Mouse (Mus musculus) hindbrain, embryonic 12.5 days (tissue): ENCODE data around the gene Begain. TPM values are rescaled to one million over a fixed set of nuclear protein-coding genes. Genes with fewer than 3 reads are reported as not detected.

Experiments used
- ATAC-seq: fragments of 200-750 bp; cut with Nextera tagmentation; 2 replicates; pipeline ENCODE4 v1.8.0; 2017; ENCODE audit warnings: moderate TSS enrichment; ENCODE audit not compliant: low FRiP score
- H3K27ac ChIP-seq: fragments of 300-500 bp; sonication (generic); 2 replicates; pipeline ENCODE4 v1.5.1; 2016; ENCODE audit warnings: mild to moderate bottlenecking
- H3K27me3 ChIP-seq: fragments of 300-500 bp; sonication (generic); 2 replicates; pipeline ENCODE4 v1.6.1; 2016; ENCODE audit warnings: mild to moderate bottlenecking
- H3K36me3 ChIP-seq: fragments of 300-500 bp; sonication (generic); 2 replicates; pipeline ENCODE4 v1.6.1; 2016; ENCODE audit warnings: mild to moderate bottlenecking
- H3K4me1 ChIP-seq: fragments of 300-500 bp; sonication (generic); 2 replicates; pipeline ENCODE4 v1.6.1; 2016
- H3K4me2 ChIP-seq: fragments of 300-500 bp; sonication (generic); replicated peaks from 2 replicates; pipeline ENCODE4 v1.6.1; 2016; ENCODE audit warnings: mild to moderate bottlenecking
- H3K4me3 ChIP-seq: fragments of 300-500 bp; sonication (generic); 2 replicates; pipeline ENCODE4 v1.5.1; 2016; ENCODE audit warnings: mild to moderate bottlenecking
- H3K9ac ChIP-seq: fragments of 300-500 bp; sonication (generic); 2 replicates; pipeline ENCODE4 v1.6.1; 2016; ENCODE audit warnings: mild to moderate bottlenecking, moderate library complexity
- H3K9me3 ChIP-seq: fragments of 300-500 bp; sonication (generic); replicated peaks from 2 replicates; pipeline ENCODE4 v1.6.1; 2016; ENCODE audit warnings: mild to moderate bottlenecking
- WGBS: fragments of 180-500 bp; shearing (Covaris S2); methylation state at CpG from one replicate; pipeline ENCODE4 v1.1.7; 2016; 5-methylcytosine and 5-hydroxymethylcytosine counted together
- polyA plus RNA-seq: library from polyadenylated mRNA; unstranded; fragments of >200 nt; fragmentation: Nextera tagmentation; extraction: Ambion mirVana; gene quantifications from 2 replicates; pipeline ENCODE4 v1.2.1, GENCODE M21; 2016

Begain gene
- polyA plus RNA-seq, 1 experiment from 2014 or later, result 21.2 TPM

DNA sequence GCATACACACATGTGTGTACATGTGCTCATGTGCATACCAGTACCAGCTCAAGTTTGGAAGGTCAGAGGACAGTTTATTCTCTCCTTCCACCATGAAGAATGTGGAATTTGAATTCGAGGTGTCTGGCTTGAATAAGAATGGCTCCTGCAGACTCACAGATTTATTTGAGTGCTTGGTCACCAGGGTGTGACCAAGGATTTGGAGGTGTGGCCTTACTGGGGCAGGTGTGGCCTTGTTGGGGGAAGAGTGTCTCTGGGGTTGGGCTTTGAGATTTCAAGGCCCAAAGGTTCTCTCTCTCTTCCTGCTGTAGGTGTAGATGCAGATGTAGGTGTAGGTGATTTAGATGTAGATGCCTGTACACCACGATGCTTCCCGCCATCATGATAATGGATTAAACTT lies 15.5 kb upstream of the Begain start:
- no peak overlapping the region for H3K4me3 ChIP-seq
- peaks cover 11% of the 10 kb centered on the region; the same call in 1 of the 2 replicates for H3K4me1 ChIP-seq
- no peak overlapping the region for H3K4me2 ChIP-seq
- no peaks in the 10 kb centered on the region for H3K9me3 ChIP-seq
- no peak overlapping the region for H3K9ac ChIP-seq
- no peak for ATAC-seq
- H3K27me3 ChIP-seq, result no peaks in the 10 kb centered on the region
- 83% methylated on average over 3 of the region's 3 CpGs for WGBS
- no peaks in the 10 kb centered on the region for H3K36me3 ChIP-seq
- no peak overlapping the region for H3K27ac ChIP-seq

DNA sequence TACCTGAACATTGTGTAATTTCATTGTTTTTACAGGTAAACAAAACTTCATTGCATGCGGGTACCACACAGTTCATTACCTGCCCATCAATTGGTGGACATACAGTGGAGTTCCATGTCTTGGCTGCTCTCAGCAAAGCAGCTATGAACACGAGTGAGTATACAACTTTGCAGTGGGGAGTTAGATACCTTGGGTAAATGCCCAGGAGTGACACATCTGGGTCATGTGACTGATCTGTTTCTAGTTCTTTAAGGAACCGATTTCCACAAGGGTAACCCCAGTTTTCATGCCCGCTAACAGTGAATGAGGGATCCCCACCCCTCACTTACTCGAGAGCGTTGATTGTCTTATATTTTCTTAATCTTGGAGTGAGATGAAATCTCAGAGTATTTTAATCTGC lies 9.0 kb upstream of the Begain start:
- no peak overlapping the region for H3K4me2 ChIP-seq
- no peak overlapping the region for H3K4me3 ChIP-seq
- WGBS, result 88% methylated on average over 6 of the region's 6 CpGs
- ATAC-seq, result no peak
- H3K27ac ChIP-seq, result no peak overlapping the region
- no peaks in the 10 kb centered on the region for H3K36me3 ChIP-seq
- H3K27me3 ChIP-seq, result no peaks in the 10 kb centered on the region
- H3K9ac ChIP-seq, result no peak overlapping the region
- H3K9me3 ChIP-seq, result no peaks in the 10 kb centered on the region
- no peaks in the 10 kb centered on the region for H3K4me1 ChIP-seq

DNA sequence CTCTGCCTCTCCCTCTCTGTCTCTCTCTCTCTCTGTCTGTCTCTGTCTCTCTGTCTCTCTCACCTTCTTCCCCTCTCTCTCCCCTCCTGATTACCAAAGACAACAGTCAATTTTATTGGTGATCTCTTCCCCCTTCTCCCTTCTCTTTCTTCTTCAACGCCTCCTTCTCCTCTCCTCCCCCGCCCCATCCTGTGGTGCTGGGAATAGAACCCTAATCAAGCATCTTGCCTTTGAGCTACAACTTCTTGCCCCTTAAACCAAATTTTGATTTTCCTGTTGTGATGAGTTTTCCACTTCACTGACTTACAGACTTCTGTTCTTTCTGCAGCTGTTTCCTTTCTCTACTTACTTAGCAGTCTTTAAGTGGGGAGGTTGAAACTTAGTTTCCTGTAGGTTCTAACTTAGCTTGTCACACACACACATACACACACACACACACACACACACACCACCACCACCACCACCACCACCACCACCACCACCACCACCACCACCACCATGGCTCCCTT lies 6.8 kb upstream of the Begain start:
- 80% methylated on average over 2 of the region's 2 CpGs for WGBS
- H3K27me3 ChIP-seq, result peaks cover 3% of the 10 kb centered on the region; the same call in 1 of the 2 replicates
- no peak for ATAC-seq

DNA sequence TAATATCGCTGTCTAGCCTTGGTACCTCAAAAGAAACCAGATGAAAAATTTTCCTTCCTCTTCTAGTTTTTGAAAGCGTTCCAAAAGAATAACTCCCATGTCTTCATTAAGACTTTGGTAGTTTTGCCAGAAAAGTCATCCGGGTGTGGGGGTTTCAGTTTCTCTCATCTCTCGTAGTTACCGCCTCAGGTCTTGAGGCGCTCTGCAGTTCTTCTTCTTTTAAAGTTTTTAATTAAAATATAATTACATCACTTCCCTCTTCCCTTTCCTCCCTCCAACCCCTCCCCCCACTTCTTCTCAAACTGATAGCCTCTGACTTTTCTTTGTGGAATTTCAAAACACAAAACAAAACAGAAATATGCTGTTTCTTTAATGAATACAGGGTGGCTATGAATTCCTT lies 6.1 kb upstream of the Begain start:
- WGBS, result 93% methylated on average over 6 of the region's 6 CpGs
- Histone ChIP-seq H3K27ac (no peak overlapping the region), H3K4me2 (no peak overlapping the region), H3K9ac (no peak overlapping the region), H3K36me3 (no peaks in the 10 kb centered on the region), H3K9me3 (no peaks in the 10 kb centered on the region), H3K4me1 (0 out of 2 replicates have a peak, but pooled peaks cover 6% of the 10 kb centered on the region), H3K27me3 (peaks cover 3% of the 10 kb centered on the region; the same call in 1 of the 2 replicates), H3K4me3 (no peak overlapping the region)
- ATAC-seq, result no peak

More for the DNA sequence above, 6.8 kb upstream of the Begain start:
- Histone ChIP-seq H3K9ac (no peak overlapping the region), H3K9me3 (no peaks in the 10 kb centered on the region), H3K4me3 (no peak overlapping the region), H3K36me3 (no peaks in the 10 kb centered on the region), H3K4me2 (no peak overlapping the region), H3K4me1 (0 out of 2 replicates have a peak, but pooled peaks cover 4% of the 10 kb centered on the region), H3K27ac (no peak overlapping the region)

DNA sequence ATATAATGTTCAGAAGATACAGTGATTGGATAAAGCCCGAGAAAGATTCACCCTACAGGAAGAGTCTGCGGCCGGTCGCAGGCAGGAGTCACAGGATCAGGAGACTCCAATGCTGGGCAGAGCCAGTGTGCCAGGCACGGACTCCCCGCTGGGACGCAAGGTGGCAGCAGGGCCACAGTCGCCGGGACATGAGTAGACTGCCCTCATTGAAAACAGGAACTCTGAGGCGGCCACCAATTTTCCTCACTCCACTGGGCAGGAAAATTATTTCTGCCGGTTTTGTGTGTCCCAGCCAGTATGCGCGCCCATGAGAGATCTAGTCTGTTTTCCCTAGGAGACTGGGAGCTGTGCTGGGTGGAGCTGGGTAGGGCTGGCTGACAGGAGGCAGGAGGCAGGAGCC lies 3.2 kb upstream of the Begain start:
- Histone ChIP-seq H3K4me1 (peaks cover 22% of the 10 kb centered on the region), H3K27me3 (peaks cover 5% of the 10 kb centered on the region; the same call in 1 of the 2 replicates), H3K4me2 (no peak overlapping the region), H3K36me3 (no peaks in the 10 kb centered on the region), H3K9ac (no peak overlapping the region), H3K27ac (no peak overlapping the region), H3K9me3 (no peaks in the 10 kb centered on the region), H3K4me3 (no peak overlapping the region)
- 79% methylated on average over 13 of the region's 13 CpGs for WGBS
- no peak for ATAC-seq

DNA sequence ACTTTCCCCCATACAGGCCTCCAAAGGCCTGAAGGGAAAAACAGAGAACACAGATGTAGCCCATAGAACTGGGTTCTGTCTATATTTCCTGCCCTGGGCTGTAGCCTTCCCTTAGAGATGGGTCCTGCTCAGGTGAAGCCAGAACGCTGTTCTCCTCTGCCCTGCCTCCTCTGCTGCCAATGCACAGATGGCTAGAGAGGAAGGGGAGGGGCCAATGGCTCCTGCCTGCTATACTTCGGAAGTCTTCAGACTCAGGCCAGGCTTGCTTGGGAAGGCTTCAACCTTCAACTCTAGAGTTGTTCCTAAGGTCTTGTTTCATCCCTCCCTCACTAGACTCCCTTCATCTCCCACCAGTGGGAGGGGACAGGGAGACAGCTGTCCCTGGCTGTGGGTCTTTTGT lies 1.7 kb upstream of the Begain start:
- Histone ChIP-seq H3K4me3 (no peak overlapping the region), H3K9ac (no peak overlapping the region), H3K9me3 (no peaks in the 10 kb centered on the region), H3K4me1 (peaks cover 22% of the 10 kb centered on the region), H3K4me2 (no peak overlapping the region), H3K36me3 (no peaks in the 10 kb centered on the region), H3K27me3 (peaks cover 5% of the 10 kb centered on the region; the same call in 1 of the 2 replicates), H3K27ac (no peak overlapping the region)
- no peak for ATAC-seq
- WGBS, result 62% methylated on average over 2 of the region's 2 CpGs

DNA sequence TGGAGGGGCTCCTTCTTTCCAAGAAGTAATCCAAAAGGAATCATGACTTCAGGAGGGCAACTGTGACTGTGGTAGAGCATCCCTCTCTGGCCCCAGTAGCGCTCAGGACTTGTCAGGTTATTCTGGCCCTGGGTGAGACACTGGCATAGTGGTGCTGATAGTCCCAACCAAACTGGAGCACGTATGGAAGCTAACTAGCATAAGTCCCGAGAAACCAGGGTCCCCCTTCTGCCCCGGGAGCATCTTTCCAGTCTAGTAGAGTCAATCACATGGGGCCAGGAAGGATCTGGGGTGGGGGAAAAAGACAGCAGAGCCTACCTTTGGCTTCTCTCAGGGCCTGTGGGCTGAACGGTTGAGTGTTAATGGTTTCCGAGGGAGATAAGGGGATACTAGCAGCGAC lies 721 bp upstream of the Begain start:
- no peak overlapping the region for H3K27ac ChIP-seq
- H3K9me3 ChIP-seq, result no peaks in the 10 kb centered on the region
- H3K4me1 ChIP-seq, result peaks cover 22% of the 10 kb centered on the region
- no peak for ATAC-seq
- 77% methylated on average over 7 of the region's 7 CpGs for WGBS
- H3K9ac ChIP-seq, result no peak overlapping the region
- H3K4me3 ChIP-seq, result peak overlapping the region; percentile 57; the same call in 1 of the 2 replicates
- H3K4me2 ChIP-seq, result peak overlapping the region; percentile 88
- H3K36me3 ChIP-seq, result no peaks in the 10 kb centered on the region
- H3K27me3 ChIP-seq, result peaks cover 5% of the 10 kb centered on the region; the same call in 1 of the 2 replicates

DNA sequence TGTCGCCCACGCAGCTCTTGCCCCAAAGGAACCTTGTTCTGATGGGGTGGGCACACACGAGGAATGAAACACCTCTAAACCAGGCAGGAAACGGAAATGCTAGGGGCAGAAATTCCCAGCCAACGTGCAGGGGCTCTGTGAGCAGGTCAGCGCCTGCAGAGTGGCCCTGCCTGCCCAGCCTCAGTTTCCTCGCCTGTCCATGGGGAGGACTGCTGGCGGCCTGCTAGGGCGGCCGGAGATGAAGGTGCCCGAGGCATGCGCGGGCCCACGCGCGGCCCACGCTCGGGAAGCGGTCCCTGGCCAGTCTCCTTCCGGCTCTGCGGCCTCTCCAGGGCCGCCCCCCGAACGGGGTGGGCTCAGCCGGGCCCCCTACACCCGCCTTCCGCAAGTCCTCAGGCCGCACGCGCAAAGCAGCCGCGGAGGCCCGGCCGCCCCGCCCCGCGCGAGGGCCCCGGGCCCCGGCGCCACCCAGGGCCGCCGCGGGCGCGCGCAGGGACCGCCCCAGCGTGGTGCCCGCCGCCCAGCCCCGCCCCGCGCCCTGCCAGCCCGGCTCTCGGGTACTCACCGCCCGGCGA lies 369 bp downstream of the Begain start:
- Histone ChIP-seq H3K4me2 (peak overlapping the region; percentile 88), H3K4me3 (peak overlapping the region; percentile 57)
- ATAC-seq, result peak; percentile 75

DNA sequence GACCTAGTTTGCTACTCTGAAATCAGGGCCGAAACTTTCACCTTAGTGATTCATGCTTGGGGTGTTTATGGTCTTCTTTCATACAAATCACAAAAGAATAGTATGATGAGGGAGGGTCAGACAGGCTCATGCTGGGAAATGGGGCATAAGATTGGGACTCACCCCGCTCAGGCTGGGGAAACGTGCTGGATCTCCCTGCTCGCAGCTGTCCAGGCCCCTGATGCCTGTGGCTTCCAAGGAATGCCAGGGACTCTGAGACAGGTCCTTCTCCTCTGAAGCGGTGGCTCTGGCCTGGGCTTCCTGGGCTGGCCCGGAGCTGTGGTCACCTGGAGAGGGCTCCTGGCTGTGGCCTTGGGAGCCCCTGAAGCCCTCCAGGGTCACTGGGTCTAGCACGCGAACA lies 9.4 kb downstream of the Begain start:
- Histone ChIP-seq H3K9ac (no peak overlapping the region), H3K27ac (no peak overlapping the region), H3K36me3 (no peaks in the 10 kb centered on the region), H3K27me3 (peaks cover 31% of the 10 kb centered on the region), H3K9me3 (no peaks in the 10 kb centered on the region), H3K4me2 (no peak overlapping the region), H3K4me3 (no peak overlapping the region), H3K4me1 (peaks cover 12% of the 10 kb centered on the region)
- no peak for ATAC-seq
- WGBS, result 79% methylated on average over 8 of the region's 8 CpGs

More for the DNA sequence above, 369 bp downstream of the Begain start:
- WGBS, result 3% methylated on average over 33 of the region's 59 CpGs
- Histone ChIP-seq H3K27me3 (peaks cover 5% of the 10 kb centered on the region; the same call in 1 of the 2 replicates), H3K9ac (peak overlapping the region; percentile 77), H3K36me3 (no peaks in the 10 kb centered on the region), H3K27ac (peak overlapping the region; percentile 55), H3K4me1 (peaks cover 22% of the 10 kb centered on the region), H3K9me3 (no peaks in the 10 kb centered on the region)

DNA sequence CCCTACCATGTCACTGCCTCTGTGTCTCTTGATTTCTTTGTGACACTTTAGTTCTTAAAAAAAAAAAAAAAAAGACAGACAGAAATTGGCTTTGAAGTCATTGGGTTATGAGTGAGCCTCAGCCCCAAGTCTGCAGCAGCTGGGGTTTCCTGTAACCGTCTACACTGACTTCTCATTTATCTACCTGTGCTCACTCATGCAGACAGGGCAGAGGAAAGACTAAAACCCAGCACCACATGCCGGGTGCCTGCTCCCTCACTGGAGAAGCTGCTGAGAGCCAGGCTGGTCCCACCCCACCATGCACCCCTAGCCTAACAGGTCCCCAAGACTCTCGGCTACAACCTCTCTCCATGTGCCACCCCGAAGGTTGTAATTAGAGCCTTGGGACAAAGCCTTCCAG lies 10.3 kb downstream of the Begain start:
- H3K9ac ChIP-seq, result no peak overlapping the region
- no peak overlapping the region for H3K4me2 ChIP-seq
- peaks cover 40% of the 10 kb centered on the region for H3K27me3 ChIP-seq
- no peaks in the 10 kb centered on the region for H3K9me3 ChIP-seq
- WGBS, result 66% methylated on average over 4 of the region's 4 CpGs
- no peaks in the 10 kb centered on the region for H3K36me3 ChIP-seq
- no peak for ATAC-seq
- peaks cover 22% of the 10 kb centered on the region for H3K4me1 ChIP-seq
- no peak overlapping the region for H3K27ac ChIP-seq
- H3K4me3 ChIP-seq, result no peak overlapping the region

DNA sequence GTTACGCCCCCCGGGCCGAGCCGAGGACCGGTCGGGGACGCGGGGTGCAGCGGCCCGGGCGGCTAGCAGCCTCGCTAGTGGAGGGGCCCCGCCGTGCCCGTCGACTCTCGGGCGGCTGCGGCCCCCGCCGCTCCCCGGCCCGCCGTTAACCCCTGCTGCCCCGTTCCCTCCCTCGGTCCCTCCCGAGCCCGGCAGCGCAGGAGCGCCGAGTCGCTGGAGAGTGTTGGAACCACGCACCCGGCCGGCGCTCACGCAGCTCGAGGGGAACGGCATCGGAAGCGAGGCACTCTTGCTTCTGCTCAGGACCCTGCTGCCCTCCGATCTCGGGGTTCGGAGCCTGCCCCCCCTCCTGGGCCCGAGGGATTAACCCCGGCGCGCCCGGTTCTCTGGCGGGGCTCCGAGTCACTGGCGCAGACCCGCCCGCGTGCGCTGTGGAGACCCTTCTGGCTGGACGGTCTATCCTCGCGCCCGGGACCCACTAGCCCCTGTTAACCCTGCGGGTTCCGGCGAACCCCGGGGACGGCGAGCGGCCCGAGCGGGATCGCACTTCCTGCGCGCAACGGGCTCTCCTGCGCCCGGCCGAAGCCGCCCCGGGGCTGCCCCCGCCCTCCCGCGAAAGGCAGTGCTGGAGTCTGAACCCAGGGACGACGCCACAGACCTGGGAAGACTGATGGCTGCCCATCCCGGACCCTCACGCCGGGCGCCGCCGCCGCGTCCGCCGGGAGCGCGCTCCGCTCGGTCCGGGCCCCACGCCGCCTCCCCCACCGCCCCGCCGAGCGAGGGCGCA lies 14.8 kb downstream of the Begain start:
- Histone ChIP-seq H3K36me3 (no peaks in the 10 kb centered on the region), H3K4me2 (peak overlapping the region; percentile 92), H3K4me3 (peak overlapping the region; percentile 53), H3K9me3 (no peaks in the 10 kb centered on the region), H3K27me3 (peaks cover 74% of the 10 kb centered on the region), H3K27ac (no peak overlapping the region), H3K4me1 (peaks cover 27% of the 10 kb centered on the region), H3K9ac (peak overlapping the region; percentile 65)
- WGBS, result under 1% methylated on average over 93 of the region's 105 CpGs
- ATAC-seq, result 0 out of 2 replicates have a peak, but pooled peaks have one; percentile 11

DNA sequence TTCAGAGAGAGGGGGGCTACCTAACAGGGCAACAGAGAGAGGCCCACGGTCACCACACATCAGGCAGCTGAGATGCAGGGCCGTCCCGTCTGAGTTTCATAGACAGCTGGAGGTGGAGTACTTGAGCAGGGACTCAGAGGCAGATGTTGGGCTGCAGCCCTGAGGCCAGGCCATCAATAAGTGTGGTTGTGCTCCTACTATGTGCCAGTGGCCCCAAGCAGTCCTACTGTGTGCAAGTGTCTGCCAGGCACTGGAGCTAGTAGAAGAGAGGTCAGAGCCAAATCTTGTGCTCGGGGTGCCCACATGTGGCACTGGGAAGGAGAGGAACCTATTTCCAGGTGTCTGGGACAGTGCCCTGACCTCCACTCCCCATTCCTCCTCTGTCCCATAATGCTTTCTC lies 18.1 kb downstream of the Begain start:
- Histone ChIP-seq H3K4me3 (no peak overlapping the region), H3K27ac (no peak overlapping the region), H3K9ac (no peak overlapping the region), H3K4me1 (peaks cover 26% of the 10 kb centered on the region), H3K9me3 (no peaks in the 10 kb centered on the region), H3K36me3 (no peaks in the 10 kb centered on the region), H3K4me2 (no peak overlapping the region), H3K27me3 (peaks cover 60% of the 10 kb centered on the region)
- 85% methylated on average over 4 of the region's 4 CpGs for WGBS
- ATAC-seq, result no peak
